Mouse (Mus musculus) limb, embryonic 14.5 days (tissue): Measurements from ENCODE around the gene Ahrr. TPM values are rescaled to one million over a fixed set of nuclear protein-coding genes. Genes with fewer than 3 reads are reported as not detected.
A peak's percentile ranks its signal among the peaks of the same experiment; 100 is the strongest.

Experiments
- ATAC-seq: fragments of 200-750 bp; cut with Nextera tagmentation; 2 replicates; pipeline ENCODE4 v1.8.0; 2017; ENCODE audit warnings: low read depth, moderate number of reproducible peaks, moderate TSS enrichment; ENCODE audit not compliant: low FRiP score
- DNase-seq: peaks from one replicate; pipeline ENCODE4 v3.0.0-alpha.2; 2015; ENCODE audit warnings: low spot score
- H3K27ac ChIP-seq: fragments of 300-500 bp; sonication (generic); replicated peaks from 2 replicates; pipeline ENCODE4 v1.5.1; 2014; ENCODE audit warnings: low read depth, mild to moderate bottlenecking, low read length, moderate library complexity, mixed read lengths
- H3K27me3 ChIP-seq: fragments of 300-500 bp; sonication (generic); 2 replicates; pipeline ENCODE4 v1.6.1; 2014; ENCODE audit warnings: low read length, mixed read lengths; ENCODE audit not compliant: control insufficient read depth, insufficient read depth
- H3K36me3 ChIP-seq: fragments of 300-500 bp; sonication (generic); 2 replicates; pipeline ENCODE4 v1.6.1; 2014; ENCODE audit warnings: mild to moderate bottlenecking, low read length, moderate library complexity, mixed read lengths; ENCODE audit not compliant: control insufficient read depth, insufficient read depth
- H3K4me1 ChIP-seq: fragments of 300-500 bp; sonication (generic); 2 replicates; pipeline ENCODE4 v1.6.1; 2014; ENCODE audit warnings: antibody characterized with exemption, low read length, mixed read lengths; ENCODE audit not compliant: control insufficient read depth, insufficient read depth
- H3K4me2 ChIP-seq: fragments of 300-500 bp; sonication (generic); replicated peaks from 2 replicates; pipeline ENCODE4 v1.6.1; 2014; ENCODE audit warnings: low read depth, mild to moderate bottlenecking, low read length, moderate library complexity; ENCODE audit not compliant: severe bottlenecking
- H3K4me3 ChIP-seq: fragments of 300-500 bp; sonication (generic); replicated peaks from 2 replicates; pipeline ENCODE4 v1.5.1; 2014; ENCODE audit warnings: low read length
- H3K9ac ChIP-seq: fragments of 300-500 bp; sonication (generic); 2 replicates; pipeline ENCODE4 v1.6.1; 2014; ENCODE audit warnings: mild to moderate bottlenecking, low read depth, low read length, moderate library complexity; ENCODE audit not compliant: severe bottlenecking
- H3K9me3 ChIP-seq: fragments of 300-500 bp; sonication (generic); 2 replicates; pipeline ENCODE4 v1.6.1; 2016; ENCODE audit warnings: low read length; ENCODE audit not compliant: control insufficient read depth
- POLR2A ChIP-seq: fragments of 200-500 bp; IDR thresholded peaks from 2 replicates; pipeline ENCODE4 v1.8.0; 2012; ENCODE audit warnings: inconsistent platforms, mild to moderate bottlenecking, moderate library complexity, borderline replicate concordance; ENCODE audit not compliant: insufficient read depth, insufficient read length; ENCODE audit errors: extremely low read depth
- WGBS: fragments of 180-500 bp; shearing (Covaris S2); extraction: QIAGEN DNeasy Blood & Tissue Kit; methylation state at CpG from one replicate; pipeline ENCODE4 v1.1.7; 2014; 5-methylcytosine and 5-hydroxymethylcytosine counted together
- polyA plus RNA-seq, 2 experiments: library from polyadenylated mRNA; depleted of rRNA in 1 of 2; stranded (reverse) in 1 of 2; unstranded in 1 of 2; fragments of >200 nt; fragmentation: Nextera tagmentation in 1 of 2; extraction: Ambion mirVana in 1 of 2; gene quantifications; 2 replicates each; pipeline versions ENCODE4 v1.2.1 to v1.2.3; 2012 to 2014

The Ahrr gene
- polyA plus RNA-seq, 2 experiments, result 1.9 to 3.7 TPM

DNA sequence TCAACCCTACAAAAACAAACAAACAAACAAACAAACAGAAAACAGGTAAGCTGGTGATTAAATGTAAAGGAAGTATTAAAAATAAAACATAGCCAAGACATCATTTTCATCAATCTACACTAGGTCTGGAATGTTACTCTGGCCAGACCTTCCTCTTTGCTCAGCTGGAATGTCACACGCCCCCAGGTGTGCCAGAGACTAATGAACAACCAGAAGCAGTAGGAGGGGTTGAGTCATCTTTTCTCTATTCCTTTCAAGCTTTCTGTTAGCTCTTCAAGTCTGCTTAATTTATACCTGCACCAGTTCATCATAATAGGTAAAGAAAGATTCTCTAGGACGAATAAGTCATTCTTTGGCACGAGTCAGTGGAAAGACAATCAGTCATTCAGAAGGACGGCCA lies 24.3 kb upstream of the Ahrr start:
- peak overlapping the region; percentile 70 for H3K4me2 ChIP-seq
- ATAC-seq (no peak), DNase-seq (no peak)
- H3K27ac ChIP-seq, result no peak overlapping the region
- peaks cover 24% of the 10 kb centered on the region for H3K36me3 ChIP-seq
- 30% methylated on average over 4 of the region's 4 CpGs for WGBS
- TF ChIP-seq POLR2A, result no peak
- H3K4me3 ChIP-seq, result peak overlapping the region; percentile 78
- H3K9me3 ChIP-seq, result no peaks in the 10 kb centered on the region
- peaks cover 7% of the 10 kb centered on the region for H3K4me1 ChIP-seq
- no peaks in the 10 kb centered on the region for H3K27me3 ChIP-seq
- peak overlapping the region; percentile 82 for H3K9ac ChIP-seq

DNA sequence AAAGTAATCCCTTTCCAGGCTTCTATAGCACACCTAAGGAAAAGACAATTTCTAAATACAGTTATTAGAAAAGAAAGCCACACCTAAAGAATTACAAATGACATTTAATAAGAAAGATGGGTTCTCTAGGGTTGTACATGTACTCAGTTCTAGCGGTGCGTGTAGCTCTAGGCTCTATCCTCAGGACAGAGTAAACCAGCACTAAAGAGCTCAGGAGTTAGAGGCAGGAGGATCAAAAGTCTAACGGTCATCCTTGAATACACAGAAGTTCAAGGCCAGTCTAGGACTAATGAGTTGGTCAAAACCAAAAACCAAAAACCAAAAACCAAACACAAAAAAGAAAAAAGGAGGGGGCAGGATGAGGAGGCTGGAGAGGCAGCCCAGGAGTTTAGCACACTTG lies 22.5 kb upstream of the Ahrr start:
- ATAC-seq, result no peak
- no peak overlapping the region for H3K9ac ChIP-seq
- WGBS, result 96% methylated on average over 3 of the region's 3 CpGs
- no peak overlapping the region for H3K27ac ChIP-seq
- no peaks in the 10 kb centered on the region for H3K9me3 ChIP-seq
- H3K4me3 ChIP-seq, result no peak overlapping the region
- TF ChIP-seq POLR2A, result no peak
- no peaks in the 10 kb centered on the region for H3K27me3 ChIP-seq
- H3K4me2 ChIP-seq, result no peak overlapping the region
- H3K4me1 ChIP-seq, result peaks cover 7% of the 10 kb centered on the region
- no peak for DNase-seq
- peaks cover 25% of the 10 kb centered on the region for H3K36me3 ChIP-seq

DNA sequence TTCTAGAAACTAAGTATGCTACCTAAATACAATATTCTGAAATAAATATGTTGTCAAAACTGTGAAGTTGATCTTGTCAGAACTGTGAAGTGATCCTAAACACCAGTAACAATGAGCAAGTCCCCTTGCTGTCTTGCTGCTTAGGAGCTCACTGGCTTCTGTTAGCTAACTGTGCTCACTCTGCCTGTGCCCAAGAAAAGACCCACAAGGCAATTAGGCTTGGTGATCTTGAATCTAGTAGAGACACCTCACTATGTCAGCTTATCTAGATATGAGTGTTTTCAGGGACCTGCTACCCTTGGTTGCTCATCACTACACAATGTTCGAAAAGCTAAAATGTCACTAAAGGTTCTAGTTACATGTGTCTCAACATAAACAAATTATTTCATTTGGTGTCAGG lies 13.6 kb upstream of the Ahrr start:
- no peaks in the 10 kb centered on the region for H3K4me1 ChIP-seq
- no peak for ATAC-seq
- H3K4me2 ChIP-seq, result no peak overlapping the region
- no peak for TF ChIP-seq POLR2A
- peaks cover 77% of the 10 kb centered on the region for H3K36me3 ChIP-seq
- no peaks in the 10 kb centered on the region for H3K27me3 ChIP-seq
- H3K9me3 ChIP-seq, result no peaks in the 10 kb centered on the region
- no peak overlapping the region for H3K4me3 ChIP-seq
- no peak overlapping the region for H3K9ac ChIP-seq
- no peak overlapping the region for H3K27ac ChIP-seq
- 92% methylated on average over 1 of the region's 1 CpGs for WGBS
- no peak for DNase-seq

DNA sequence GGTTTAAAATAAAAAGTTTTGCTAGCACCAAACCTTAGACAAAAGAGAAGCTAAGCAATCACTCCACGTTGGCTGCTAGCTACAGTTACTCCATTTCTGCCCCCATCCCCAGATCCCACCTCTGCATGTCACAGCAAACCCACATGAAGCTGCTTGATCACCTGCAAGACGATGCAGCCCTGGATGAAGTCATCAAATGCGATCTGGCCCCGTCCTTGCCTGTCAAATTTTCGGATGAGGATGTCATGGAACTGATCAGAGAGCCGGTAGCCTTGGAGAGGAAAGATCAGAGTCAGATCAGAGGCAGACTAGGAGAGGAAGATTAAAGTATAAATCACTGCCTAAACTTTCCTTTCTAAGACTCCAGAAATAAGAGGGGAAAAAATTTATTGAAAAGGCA lies 13.2 kb upstream of the Ahrr start:
- H3K36me3 ChIP-seq, result peaks cover 73% of the 10 kb centered on the region
- H3K9me3 ChIP-seq, result no peaks in the 10 kb centered on the region
- DNase-seq (no peak), ATAC-seq (no peak)
- no peak overlapping the region for H3K4me2 ChIP-seq
- 88% methylated on average over 6 of the region's 6 CpGs for WGBS
- TF ChIP-seq POLR2A, result no peak
- H3K4me1 ChIP-seq, result no peaks in the 10 kb centered on the region
- H3K27me3 ChIP-seq, result no peaks in the 10 kb centered on the region
- no peak overlapping the region for H3K4me3 ChIP-seq
- no peak overlapping the region for H3K27ac ChIP-seq
- no peak overlapping the region for H3K9ac ChIP-seq

DNA sequence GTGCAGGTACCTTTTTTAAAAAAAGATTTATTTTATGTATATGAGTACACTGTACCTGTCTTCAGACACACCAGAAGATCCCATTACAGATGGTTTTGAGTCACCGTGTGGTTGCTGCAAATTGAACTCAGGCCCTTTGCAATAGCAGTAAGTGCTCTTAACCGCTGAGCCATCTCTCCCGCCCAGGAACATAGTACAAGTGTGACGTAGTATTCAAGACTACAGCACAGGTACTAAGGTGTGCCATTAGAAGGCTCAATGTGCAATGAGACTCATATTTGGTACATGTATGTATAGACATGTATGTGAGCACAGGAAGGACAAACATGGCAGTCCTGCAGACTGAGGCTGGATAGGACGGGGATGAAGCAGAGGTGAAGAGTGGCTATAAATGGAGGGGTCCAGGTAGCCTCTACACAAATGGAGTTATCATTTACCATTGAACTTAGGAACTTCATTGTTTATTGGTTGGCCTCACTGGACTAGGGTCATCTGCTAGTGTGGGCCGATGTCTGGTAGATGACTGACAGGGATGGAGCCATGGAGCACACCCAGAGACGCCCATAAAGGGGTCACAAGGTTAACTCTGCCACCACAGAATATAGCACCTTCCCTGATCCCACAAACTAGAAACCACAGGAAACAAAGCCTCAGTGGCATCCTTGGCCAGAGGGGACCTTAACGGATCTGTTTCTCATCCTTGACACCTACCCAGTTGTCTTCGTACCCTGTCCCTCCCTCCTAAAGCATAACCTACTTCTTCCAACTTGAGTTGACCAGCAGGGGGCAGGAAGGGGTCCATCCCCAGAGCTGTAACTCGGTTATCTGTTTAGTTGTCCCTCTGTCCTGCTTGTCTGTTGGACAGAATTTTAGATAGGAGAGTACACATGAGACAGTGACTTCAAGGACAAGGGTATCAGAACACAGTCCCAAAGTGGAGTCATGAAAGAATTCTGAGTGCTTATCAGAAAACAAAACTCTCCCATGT lies 10.2 kb upstream of the Ahrr start:
- DNase-seq, result no peak
- H3K4me1 ChIP-seq, result no peaks in the 10 kb centered on the region
- H3K4me3 ChIP-seq, result no peak overlapping the region
- no peaks in the 10 kb centered on the region for H3K9me3 ChIP-seq
- no peak for ATAC-seq
- 80% methylated on average over 10 of the region's 10 CpGs for WGBS
- H3K9ac ChIP-seq, result no peak overlapping the region; the same call in 1 of the 2 replicates
- H3K36me3 ChIP-seq, result peaks cover 48% of the 10 kb centered on the region
- H3K4me2 ChIP-seq, result no peak overlapping the region
- no peaks in the 10 kb centered on the region for H3K27me3 ChIP-seq
- H3K27ac ChIP-seq, result no peak overlapping the region
- TF ChIP-seq POLR2A, result no peak
